Mouse (Mus musculus): Measurements from ENCODE around the gene Zfp655.
A peak's percentile ranks its signal among the peaks of the same experiment; 100 is the strongest.
"Not testable (repeated sequence)": the region's sequence is repeated elsewhere in the genome, so short reads cannot be mapped to it uniquely, and the experiment has no call there.

The Zfp655 gene

GRCm38 (mm10) chr5:145222840-145223239, 8.7 kb upstream of the Zfp655 start:
- no peak for DNase-seq (ENCODE audit: low spot score)

- DNase-seq (ENCODE audit: low spot score): no peak
Measured at GRCm38 (mm10) chr5:145223395-145223794, 8.1 kb upstream of the Zfp655 start.

- DNase-seq (ENCODE audit: low spot score): no peak
Measured at GRCm38 (mm10) chr5:145226453-145226852, 5.1 kb upstream of the Zfp655 start.

GRCm38 (mm10) chr5:145229283-145229682, 2.2 kb upstream of the Zfp655 start:
- not testable (repeated sequence) for DNase-seq (ENCODE audit: low spot score)

- no peak for DNase-seq (ENCODE audit: low spot score)
Measured at GRCm38 (mm10) chr5:145230641-145231040, 874 bp upstream of the Zfp655 start.

GRCm38 (mm10) chr5:145231893-145232411, 437 bp downstream of the Zfp655 start:
- no peak for DNase-seq (ENCODE audit: low spot score)

GRCm38 (mm10) chr5:145234636-145235035, 3.1 kb downstream of the Zfp655 start:
- DNase-seq (ENCODE audit: low spot score): no peak

GRCm38 (mm10) chr5:145249520-145249919, 18.0 kb downstream of the Zfp655 start:
- DNase-seq (ENCODE audit: low spot score): no peak

GRCm38 (mm10) chr5:145273568-145273967, 42.1 kb downstream of the Zfp655 start:
- not testable (repeated sequence) for DNase-seq (ENCODE audit: low spot score)

GRCm38 (mm10) chr5:145279948-145280347, 48.4 kb downstream of the Zfp655 start:
- no peak for DNase-seq (ENCODE audit: low spot score)

- peak; percentile 79 for DNase-seq (ENCODE audit: low spot score)
Measured at GRCm38 (mm10) chr5:145280371-145281143, 49.0 kb downstream of the Zfp655 start, which contains the start of gene Zscan25. Zscan25 (plus strand) TSS chr5:145280500.

GRCm38 (mm10) chr5:145288382-145288781, 56.9 kb downstream of the Zfp655 start:
- DNase-seq (ENCODE audit: low spot score): no peak

GRCm38 (mm10) chr5:145290697-145291096, 59.2 kb downstream of the Zfp655 start:
- no peak for DNase-seq (ENCODE audit: low spot score)

- no peak for DNase-seq (ENCODE audit: low spot score)
Measured at GRCm38 (mm10) chr5:145292398-145292797, 60.9 kb downstream of the Zfp655 start.

Measured in spleen, adult 12 weeks (tissue).